Mouse (Mus musculus): ENCODE data around the gene Mob3c.

The Mob3c gene

DNA sequence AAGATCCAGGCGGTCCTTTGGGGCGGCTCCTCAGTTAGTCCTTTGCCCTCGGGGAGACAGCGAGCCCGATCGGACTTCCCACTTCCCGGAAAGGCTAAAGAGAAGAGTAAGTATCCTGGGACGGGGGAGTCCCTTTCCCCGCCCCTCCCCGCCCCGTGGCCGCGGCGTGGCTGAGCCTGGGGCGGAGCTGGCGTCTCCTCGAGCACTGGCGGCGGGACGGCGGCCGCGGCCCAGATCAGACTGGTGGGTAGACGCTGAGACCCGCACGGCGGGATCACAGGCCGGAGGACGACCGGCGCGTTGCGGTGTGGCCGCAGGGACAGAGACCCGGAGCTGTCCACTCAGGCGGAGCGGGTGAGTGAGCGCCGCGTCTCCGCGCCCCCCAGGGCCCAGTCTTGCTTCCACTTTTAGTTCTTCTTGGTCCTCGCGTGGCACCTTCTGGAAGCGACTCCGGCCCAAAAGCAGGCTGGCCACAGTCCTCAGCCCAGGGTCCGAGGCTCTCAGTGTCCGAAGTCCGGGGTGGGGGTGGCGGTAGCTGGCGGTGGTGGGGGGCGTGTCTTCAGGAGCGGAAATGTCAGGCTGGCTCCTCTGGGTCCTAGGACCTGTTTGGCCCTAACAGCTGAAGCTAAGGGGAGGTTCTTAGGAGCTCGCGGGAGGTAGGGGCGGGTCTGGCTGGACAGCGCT, at the start of gene Mob3c:
Mob3c (plus strand) TSS at position 205 of the 684 bp plus-strand sequence.
- DNase-seq (ENCODE audit: low read depth), result peak; percentile 88

DNA sequence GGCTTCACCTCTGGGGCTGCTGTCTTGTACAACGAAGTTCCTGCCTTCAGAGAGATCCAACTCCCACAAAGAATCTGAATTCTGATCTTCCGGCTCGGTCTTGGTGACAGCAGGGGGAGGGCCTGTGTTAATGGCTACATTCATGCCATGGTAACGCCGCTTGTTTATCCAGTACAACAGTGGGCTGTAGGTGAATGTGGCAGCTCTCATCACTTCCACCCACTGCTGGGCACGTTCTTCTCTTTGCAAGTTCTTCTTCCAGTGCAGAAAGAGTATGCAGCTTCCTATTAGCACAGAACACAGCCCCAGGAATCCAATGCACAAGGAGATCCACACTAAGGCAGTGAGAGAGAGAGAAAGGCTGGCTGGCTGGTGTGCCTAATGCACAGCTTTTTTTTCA, 47.6 kb upstream of the Mob3c start:
- DNase-seq (ENCODE audit: low read depth), result no peak

- DNase-seq (ENCODE audit: low read depth), result no peak
These were observed 47.0 kb upstream of the Mob3c start, which contains the start of gene Tex38 for GRCm38 (mm10) chr4:115780918-115781317. TSS of gene Tex38 (minus strand) at chr4:115781018.

- peak; percentile 62 for DNase-seq (ENCODE audit: low read depth)
These were observed 45.7 kb upstream of the Mob3c start for GRCm38 (mm10) chr4:115782026-115782805.

GRCm38 (mm10) chr4:115784769-115785510, 43.0 kb upstream of the Mob3c start, which contains the start of gene Atpaf1:
TSS of gene Atpaf1 (plus strand) at chr4:115784812.
- DNase-seq (ENCODE audit: low read depth), result peak; percentile 86

DNA sequence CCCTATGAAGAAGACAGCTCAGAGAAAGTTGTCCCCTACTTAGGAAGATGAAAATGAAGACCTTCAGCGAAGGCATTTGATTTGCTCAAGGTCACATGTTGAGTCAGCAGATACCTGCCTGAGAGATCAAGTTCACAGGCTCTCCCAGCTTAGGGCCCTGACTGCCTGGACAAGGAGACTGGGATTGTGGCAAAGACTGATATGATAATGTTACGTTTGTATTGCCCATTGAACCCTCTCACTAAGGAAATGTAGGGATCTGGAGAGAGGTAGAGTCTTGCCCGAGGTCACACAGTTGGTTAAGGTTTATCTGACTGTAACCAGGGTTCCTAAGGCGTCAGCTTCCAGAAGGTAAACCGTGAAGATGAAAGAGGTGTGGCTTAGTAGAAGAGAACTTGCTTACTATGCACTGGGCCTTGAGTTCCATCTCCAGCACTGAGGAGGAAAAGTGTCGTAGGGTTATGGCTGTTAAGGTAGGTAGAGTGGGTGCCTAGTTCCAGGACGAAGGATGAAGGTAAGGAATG, 42.3 kb upstream of the Mob3c start:
- DNase-seq (ENCODE audit: low read depth), result peak; percentile 26

DNA sequence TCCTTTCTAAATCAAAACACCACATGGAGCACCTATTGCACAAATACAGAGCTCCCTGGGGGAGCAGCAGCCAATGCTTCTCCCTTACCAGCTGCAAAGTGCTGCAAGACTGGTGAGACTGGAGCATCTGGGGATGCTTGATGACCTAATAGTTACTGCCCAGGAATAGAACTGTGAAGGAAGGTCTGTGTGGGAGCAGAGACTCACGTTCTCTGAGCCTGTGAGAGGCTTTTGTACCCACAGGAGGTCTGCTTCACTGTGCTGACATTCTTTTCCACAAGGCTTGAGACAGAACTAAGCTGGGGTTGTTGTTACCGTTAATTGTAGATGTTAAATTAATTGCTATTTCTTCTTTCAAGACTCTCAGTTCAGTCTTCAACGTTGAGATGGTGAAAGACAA, 37.0 kb upstream of the Mob3c start:
- DNase-seq (ENCODE audit: low read depth), result no peak

- peak; percentile 55 for DNase-seq (ENCODE audit: low read depth)
These were observed 32.5 kb upstream of the Mob3c start for GRCm38 (mm10) chr4:115795360-115795759.

- DNase-seq (ENCODE audit: low read depth), result peak; percentile 26
These were observed 27.9 kb upstream of the Mob3c start for GRCm38 (mm10) chr4:115799981-115800380.

- DNase-seq (ENCODE audit: low read depth), result no peak
These were observed 15.6 kb upstream of the Mob3c start for GRCm38 (mm10) chr4:115812326-115812725.

DNA sequence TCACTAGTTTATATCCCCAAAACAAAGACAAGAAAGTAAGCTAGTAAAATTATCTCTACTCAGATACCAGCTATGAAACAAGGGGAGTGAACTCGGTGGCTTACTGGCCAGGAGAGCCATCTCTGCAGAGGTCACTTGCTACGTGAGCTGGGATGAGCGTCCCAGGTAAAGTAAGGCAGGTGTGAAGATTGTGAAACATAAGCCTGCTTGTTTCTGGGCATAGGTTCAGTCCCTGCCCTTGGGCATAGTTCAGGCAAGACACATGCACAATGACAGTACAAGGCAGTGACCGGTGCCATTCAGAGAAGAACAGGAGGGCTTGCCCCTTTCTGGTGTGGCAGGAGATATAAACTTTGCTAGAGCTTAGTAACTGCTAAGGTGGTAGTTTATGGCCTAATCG, 12.3 kb upstream of the Mob3c start:
- no peak for DNase-seq (ENCODE audit: low read depth)

DNA sequence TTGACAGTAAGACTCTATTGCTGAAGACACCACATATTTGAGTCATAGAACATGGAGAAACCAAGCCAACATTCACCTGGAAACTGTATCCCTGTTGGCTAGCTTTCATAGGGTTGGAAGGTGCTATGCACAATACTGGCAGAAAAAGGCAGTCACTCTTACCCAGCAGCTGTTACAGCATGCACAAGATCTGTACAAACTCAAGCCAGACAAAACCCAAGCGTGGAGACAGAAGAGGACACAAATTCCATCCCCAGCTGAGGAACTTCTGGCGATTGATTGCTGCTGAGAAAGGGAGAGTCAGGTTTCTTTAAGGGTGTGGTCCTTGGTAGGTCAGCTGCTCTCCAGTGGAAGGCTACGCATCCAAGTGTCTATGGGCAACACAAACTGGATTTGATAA, 7.7 kb upstream of the Mob3c start:
- no peak for DNase-seq (ENCODE audit: low read depth)

GRCm38 (mm10) chr4:115820944-115821343, 6.9 kb upstream of the Mob3c start:
- no peak for DNase-seq (ENCODE audit: low read depth)

DNA sequence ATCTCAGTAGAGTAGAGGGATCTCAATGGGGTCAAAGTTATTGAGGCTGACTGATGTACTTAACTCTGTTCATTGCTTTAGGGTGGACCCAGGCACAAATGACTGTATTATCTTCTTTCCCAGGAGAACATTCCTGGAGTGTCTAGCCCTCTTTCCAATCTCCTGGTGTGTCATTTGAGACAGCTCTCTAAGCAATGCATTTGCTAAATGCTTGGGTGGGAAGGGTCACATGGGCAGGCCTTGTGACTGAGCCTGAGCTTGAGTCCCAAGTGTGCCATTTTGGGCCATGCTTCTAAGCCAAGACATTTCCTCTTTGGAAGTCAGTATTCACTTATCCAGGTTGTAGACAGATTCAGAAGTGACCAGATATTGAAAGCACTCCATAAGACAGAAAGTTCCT, 6.5 kb upstream of the Mob3c start:
- no peak for DNase-seq (ENCODE audit: low read depth)

DNA sequence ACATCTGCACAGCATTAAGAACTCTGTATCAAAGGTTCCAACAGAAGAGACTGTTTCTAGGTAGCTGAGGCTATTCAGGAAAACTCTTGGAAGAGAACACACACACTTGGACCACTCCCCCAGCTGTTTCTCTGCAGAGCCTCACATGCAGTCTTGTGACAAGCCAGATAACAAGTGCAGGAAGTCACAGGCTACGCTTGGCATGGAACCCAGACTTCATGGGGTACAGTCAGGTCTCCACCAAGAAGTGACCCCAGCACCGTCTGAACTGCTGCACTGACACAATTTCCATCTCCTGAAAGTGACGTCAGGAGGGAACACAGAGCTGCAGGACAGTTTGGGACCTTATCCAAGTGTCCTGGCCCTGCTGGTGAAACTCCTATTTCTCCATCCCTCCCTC, 6.0 kb upstream of the Mob3c start:
- no peak for DNase-seq (ENCODE audit: low read depth)

- DNase-seq (ENCODE audit: low read depth), result peak; percentile 43
These were observed 3.7 kb upstream of the Mob3c start for GRCm38 (mm10) chr4:115824178-115824577.

- DNase-seq (ENCODE audit: low read depth), result no peak
These were observed 2.6 kb upstream of the Mob3c start for GRCm38 (mm10) chr4:115825271-115825670.

DNA sequence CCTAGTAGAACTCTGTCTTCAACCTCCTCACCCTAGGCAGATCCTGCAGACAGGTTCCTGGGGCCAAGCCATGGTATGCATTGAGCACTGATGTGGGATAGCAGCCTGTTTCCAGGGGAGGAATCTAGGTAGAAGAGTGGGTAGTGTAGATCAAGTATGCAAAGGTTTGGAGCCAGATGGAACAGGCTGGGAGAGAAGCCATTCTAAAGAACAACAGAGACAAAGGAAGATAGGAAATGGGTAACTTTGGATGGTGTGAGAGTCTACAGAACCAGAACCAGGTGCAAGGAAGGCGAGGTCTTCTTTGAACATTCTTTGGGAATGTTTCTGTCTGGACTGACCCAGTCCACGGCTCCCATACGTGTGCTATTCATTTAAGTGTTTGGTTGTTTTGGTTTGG, 826 bp upstream of the Mob3c start:
- DNase-seq (ENCODE audit: low read depth), result no peak

- peak; percentile 56 for DNase-seq (ENCODE audit: low read depth)
These were observed 381 bp upstream of the Mob3c start for GRCm38 (mm10) chr4:115827535-115827887.

GRCm38 (mm10) chr4:115828572-115828902, 645 bp downstream of the Mob3c start:
- no peak for DNase-seq (ENCODE audit: low read depth)

- DNase-seq (ENCODE audit: low read depth), result no peak
These were observed 2.6 kb downstream of the Mob3c start for GRCm38 (mm10) chr4:115830491-115830890.

GRCm38 (mm10) chr4:115831221-115831620, 3.3 kb downstream of the Mob3c start:
- DNase-seq (ENCODE audit: low read depth), result no peak

- DNase-seq (ENCODE audit: low read depth), result no peak
These were observed 4.1 kb downstream of the Mob3c start for GRCm38 (mm10) chr4:115832040-115832439.

All from NIH3T3 (cell line).